Mouse (Mus musculus) 416B (cell line): Measurements from ENCODE around the gene Txnl4b.

Experiments used
- DNase-seq: peaks from one replicate; pipeline ENCODE4 v3.0.0; 2011; ENCODE audit warnings: low read depth

The Txnl4b gene

GRCm38 (mm10) chr8:109565498-109566333, at the start of gene Txnl4b, which contains the start of gene Dhx38:
Gene Txnl4b, plus strand, starts transcription at chr8:109565892.
Gene Dhx38, minus strand, starts transcription at chr8:109565861.
- DNase-seq, result peak; percentile 100

GRCm38 (mm10) chr8:109524008-109524407, 41.7 kb upstream of the Txnl4b start:
- peak; percentile 43 for DNase-seq

GRCm38 (mm10) chr8:109535140-109535990, 30.3 kb upstream of the Txnl4b start:
- peak; percentile 76 for DNase-seq

- DNase-seq, result peak; percentile 76
Observed at GRCm38 (mm10) chr8:109536703-109537102, 29.0 kb upstream of the Txnl4b start.

GRCm38 (mm10) chr8:109542165-109542564, 23.5 kb upstream of the Txnl4b start:
- DNase-seq, result no peak

GRCm38 (mm10) chr8:109542748-109543519, 22.8 kb upstream of the Txnl4b start:
- no peak for DNase-seq

GRCm38 (mm10) chr8:109544049-109544448, 21.6 kb upstream of the Txnl4b start:
- DNase-seq, result peak; percentile 63

- DNase-seq, result peak; percentile 18
Observed at GRCm38 (mm10) chr8:109551663-109552062, 14.0 kb upstream of the Txnl4b start.

GRCm38 (mm10) chr8:109563881-109564280, 1.8 kb upstream of the Txnl4b start:
- DNase-seq, result peak; percentile 66

GRCm38 (mm10) chr8:109564766-109565165, 926 bp upstream of the Txnl4b start:
- peak; percentile 39 for DNase-seq

- no peak for DNase-seq
Observed at GRCm38 (mm10) chr8:109571139-109571538, 5.4 kb downstream of the Txnl4b start.

GRCm38 (mm10) chr8:109576311-109576710, 10.6 kb downstream of the Txnl4b start:
- no peak for DNase-seq

GRCm38 (mm10) chr8:109578900-109579301, 13.2 kb downstream of the Txnl4b start, which contains the start of gene Hp:
Gene Hp, minus strand, starts transcription at chr8:109579172.
- DNase-seq, result peak; percentile 90

- DNase-seq, result no peak
Observed at GRCm38 (mm10) chr8:109584293-109584692, 18.6 kb downstream of the Txnl4b start.

- DNase-seq, result no peak
Observed at GRCm38 (mm10) chr8:109584830-109585229, 19.1 kb downstream of the Txnl4b start.

GRCm38 (mm10) chr8:109585652-109586051, 20.0 kb downstream of the Txnl4b start:
- DNase-seq, result peak; percentile 76

- DNase-seq, result no peak
Observed at GRCm38 (mm10) chr8:109586972-109587504, 21.3 kb downstream of the Txnl4b start.

GRCm38 (mm10) chr8:109590901-109591300, 25.2 kb downstream of the Txnl4b start:
- no peak for DNase-seq

- DNase-seq, result no peak
Observed at GRCm38 (mm10) chr8:109591367-109591766, 25.7 kb downstream of the Txnl4b start.

GRCm38 (mm10) chr8:109592164-109592563, 26.5 kb downstream of the Txnl4b start:
- no peak for DNase-seq

- peak; percentile 82 for DNase-seq
Observed at GRCm38 (mm10) chr8:109593117-109593788, 27.6 kb downstream of the Txnl4b start.
